Mouse (Mus musculus) mesoderm, embryonic 11.5 days (tissue): Measurements from ENCODE around the gene Vmac.

ENCODE experiments used
- DNase-seq: peaks from one replicate; pipeline ENCODE4 v3.0.0-alpha.2; 2012; ENCODE audit warnings: low read depth, low spot score

Vmac gene

GRCm38 (mm10) chr17:56688045-56688444, 29.8 kb downstream of the Vmac start:
- DNase-seq: no peak

- no peak for DNase-seq
Observed at GRCm38 (mm10) chr17:56686801-56687200, 31.0 kb downstream of the Vmac start.

GRCm38 (mm10) chr17:56684649-56685048, 33.2 kb downstream of the Vmac start:
- DNase-seq: no peak

GRCm38 (mm10) chr17:56683546-56684140, 34.2 kb downstream of the Vmac start:
- DNase-seq: no peak

- no peak for DNase-seq
Observed at GRCm38 (mm10) chr17:56682880-56683279, 34.9 kb downstream of the Vmac start.

- DNase-seq: no peak
Observed at GRCm38 (mm10) chr17:56681791-56682190, 36.0 kb downstream of the Vmac start.

- no peak for DNase-seq
Observed at GRCm38 (mm10) chr17:56673647-56674416, 44.0 kb downstream of the Vmac start.

GRCm38 (mm10) chr17:56672941-56673646, 44.7 kb downstream of the Vmac start, which contains the start of gene Ranbp3:
Ranbp3 (plus strand) TSS chr17:56673294.
- DNase-seq: peak; percentile 100

- no peak for DNase-seq
Observed at GRCm38 (mm10) chr17:56669766-56670165, 48.1 kb downstream of the Vmac start.

GRCm38 (mm10) chr17:56668384-56669144, 49.3 kb downstream of the Vmac start:
- peak; percentile 91 for DNase-seq

GRCm38 (mm10) chr17:56667591-56667990, 50.2 kb downstream of the Vmac start:
- DNase-seq: no peak

- no peak for DNase-seq
Observed at GRCm38 (mm10) chr17:56666384-56666783, 51.4 kb downstream of the Vmac start.

GRCm38 (mm10) chr17:56664333-56664732, 53.5 kb downstream of the Vmac start:
- DNase-seq: peak; percentile 65
